Mouse (Mus musculus) hematopoietic stem cell, adult 5-6 weeks (primary cell): ENCODE measurements around the gene Cisd3. TPM values are rescaled to one million over a fixed set of nuclear protein-coding genes. Genes with fewer than 3 reads are reported as not detected.

Source experiments
- ATAC-seq, 2 experiments: fragments of 125-278 bp in 1 of 2; replicated peaks in 1 of 2; 2 replicates each; pipeline ENCODE4 v1.8.0; 2016 to 2017; ENCODE audit warnings: inconsistent platforms in 2 of 2, mild to moderate bottlenecking in 2 of 2, moderate number of reproducible peaks in 2 of 2, low read depth in 1 of 2, moderate TSS enrichment in 1 of 2; ENCODE audit not compliant: low FRiP score in 2 of 2, poor library complexity in 2 of 2, severe bottlenecking in 2 of 2, insufficient read depth in 1 of 2, low TSS enrichment in 1 of 2
- total RNA-seq: library from RNA; stranded (forward); fragments of 172-1452, 232-1000 nt; gene quantifications from 2 replicates; pipeline ENCODE4 v1.2.3, GENCODE M21; 2017

The Cisd3 gene
- total RNA-seq, 1 experiment from 2014 or later: 4.8 TPM

GRCm38 (mm10) chr11:97660734-97661647 lies 24.6 kb upstream of the Cisd3 start:
- ATAC-seq: no peak

GRCm38 (mm10) chr11:97661648-97662133 lies 23.9 kb upstream of the Cisd3 start:
- no peak for ATAC-seq

GRCm38 (mm10) chr11:97662207-97662892 lies 23.3 kb upstream of the Cisd3 start:
- ATAC-seq: no peak

DNA sequence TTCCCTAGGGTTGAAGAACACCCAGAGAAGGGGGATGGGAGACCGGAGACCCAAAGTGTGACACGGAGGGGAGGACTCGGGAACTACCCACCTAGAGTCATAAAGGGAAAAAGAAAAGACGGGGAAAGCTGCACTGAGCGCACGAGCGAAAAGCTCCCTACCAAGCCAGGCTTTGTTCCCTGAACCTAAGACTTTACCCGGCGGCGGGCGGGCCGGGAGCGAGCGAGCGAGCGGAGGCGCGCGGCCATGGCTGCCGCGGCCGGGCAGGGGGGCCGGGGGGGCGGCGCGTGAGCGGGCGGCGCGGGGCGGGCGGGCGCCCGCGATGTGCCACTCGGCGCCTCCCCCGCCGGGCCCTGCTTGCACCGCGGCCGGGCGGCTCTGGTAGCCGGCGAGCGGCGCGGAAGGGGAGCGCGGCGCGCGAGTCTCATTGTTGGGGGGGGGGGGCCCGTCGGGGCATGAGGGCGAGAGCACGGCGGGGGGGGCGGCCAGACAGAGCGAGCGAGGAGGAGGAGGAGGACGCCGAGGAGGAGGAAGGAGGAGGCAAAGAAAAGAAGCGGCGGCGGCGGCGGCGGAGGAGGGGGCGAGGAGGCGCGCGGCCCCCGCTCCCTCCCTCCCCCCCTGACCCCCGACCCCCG lies 22.6 kb upstream of the Cisd3 start, which contains the start of gene Mllt6:
TSS of gene Mllt6 (plus strand) at position 522 of the 635 bp plus-strand sequence.
- no peak for ATAC-seq

DNA sequence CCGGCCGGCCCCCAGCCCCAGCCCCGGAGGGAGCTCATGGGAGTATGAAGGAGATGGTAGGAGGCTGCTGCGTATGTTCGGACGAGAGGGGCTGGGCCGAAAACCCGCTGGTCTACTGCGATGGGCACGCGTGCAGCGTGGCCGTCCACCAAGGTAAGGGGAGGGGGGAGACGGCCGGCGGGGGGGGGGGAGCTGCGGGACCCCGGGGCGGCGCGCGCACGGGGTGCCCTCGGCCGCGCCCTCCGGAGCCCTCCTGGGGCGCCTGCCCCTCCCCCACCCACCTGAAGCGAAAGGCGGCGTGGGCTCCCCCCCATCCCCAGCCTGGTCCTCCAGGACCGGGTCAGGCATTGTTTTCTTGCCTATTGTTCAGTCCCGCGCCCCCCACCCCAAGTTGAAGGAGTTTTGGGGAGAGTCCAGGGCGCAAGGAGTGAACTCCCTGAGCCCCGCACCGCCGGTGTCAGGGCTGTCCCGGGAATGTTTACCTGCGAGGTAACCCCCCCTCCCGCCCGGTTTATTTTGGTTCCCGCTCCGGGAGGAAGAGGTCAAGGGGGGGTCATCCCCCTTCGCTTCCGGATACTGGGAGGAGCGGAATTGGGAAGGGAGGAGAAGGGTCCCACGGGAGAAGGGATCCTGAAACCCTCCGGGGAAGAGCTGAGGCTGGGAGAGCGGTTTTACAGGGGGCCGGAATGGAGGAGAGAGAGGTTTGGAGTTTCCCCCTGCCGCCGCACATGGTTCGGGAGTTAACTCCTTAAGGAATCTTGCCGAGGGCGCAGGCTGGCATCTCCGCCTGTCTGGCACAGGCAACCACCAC lies 21.9 kb upstream of the Cisd3 start:
- no peak for ATAC-seq

DNA sequence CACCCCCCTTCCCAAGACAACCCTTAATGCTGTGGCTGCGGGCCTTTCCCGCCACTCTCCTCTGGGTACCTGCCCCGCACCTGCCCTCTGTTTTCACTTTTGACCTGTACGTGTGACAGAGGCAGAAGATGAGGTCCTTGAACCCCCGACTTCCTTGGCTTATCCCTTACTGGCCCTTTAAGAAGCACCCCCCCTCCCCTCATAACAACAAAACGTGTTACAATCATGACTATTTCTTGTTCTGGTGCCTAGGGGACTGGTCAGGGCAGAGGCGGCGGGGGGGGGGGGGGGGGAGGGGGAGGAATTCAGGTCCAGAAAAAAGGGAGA lies 21.3 kb upstream of the Cisd3 start:
- ATAC-seq: no peak

- ATAC-seq: no peak
These were observed 20.8 kb upstream of the Cisd3 start for GRCm38 (mm10) chr11:97664771-97665240.

GRCm38 (mm10) chr11:97665431-97665830 lies 20.2 kb upstream of the Cisd3 start:
- ATAC-seq: no peak

DNA sequence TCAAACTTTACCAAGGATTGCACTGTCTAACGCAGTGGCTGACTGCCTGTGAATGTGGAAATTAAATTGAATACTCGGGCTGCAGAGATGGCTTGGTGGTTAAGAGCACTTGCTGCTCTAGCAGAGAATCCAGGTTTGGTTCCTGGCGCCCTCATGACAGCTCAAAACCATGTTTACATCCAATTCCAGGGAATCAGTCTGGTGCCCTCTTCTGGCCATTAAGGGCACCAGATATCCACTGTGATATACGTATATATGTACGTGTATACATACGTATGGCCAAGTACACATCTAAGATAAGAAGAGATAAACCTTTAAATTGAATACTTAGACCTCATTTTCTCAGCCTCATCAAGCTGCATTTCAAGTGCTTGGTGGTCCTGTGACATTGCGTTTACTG lies 19.4 kb upstream of the Cisd3 start:
- no peak for ATAC-seq

DNA sequence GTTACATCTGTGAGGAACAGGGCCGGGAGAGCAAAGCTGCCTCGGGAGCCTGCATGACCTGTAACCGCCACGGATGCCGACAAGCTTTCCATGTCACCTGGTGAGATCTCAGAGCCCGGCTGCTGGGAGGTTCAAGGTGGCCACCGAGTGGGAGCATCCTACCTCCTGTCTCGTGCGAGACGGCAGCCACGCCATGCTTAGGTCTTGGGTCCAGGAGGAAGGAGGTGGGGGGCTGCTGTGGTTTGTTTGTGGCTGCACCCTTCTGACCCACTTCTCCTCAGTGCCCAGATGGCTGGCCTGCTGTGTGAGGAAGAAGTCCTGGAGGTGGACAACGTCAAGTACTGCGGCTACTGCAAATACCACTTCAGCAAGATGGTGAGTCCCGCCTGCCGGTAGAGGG lies 18.8 kb upstream of the Cisd3 start:
- no peak for ATAC-seq

DNA sequence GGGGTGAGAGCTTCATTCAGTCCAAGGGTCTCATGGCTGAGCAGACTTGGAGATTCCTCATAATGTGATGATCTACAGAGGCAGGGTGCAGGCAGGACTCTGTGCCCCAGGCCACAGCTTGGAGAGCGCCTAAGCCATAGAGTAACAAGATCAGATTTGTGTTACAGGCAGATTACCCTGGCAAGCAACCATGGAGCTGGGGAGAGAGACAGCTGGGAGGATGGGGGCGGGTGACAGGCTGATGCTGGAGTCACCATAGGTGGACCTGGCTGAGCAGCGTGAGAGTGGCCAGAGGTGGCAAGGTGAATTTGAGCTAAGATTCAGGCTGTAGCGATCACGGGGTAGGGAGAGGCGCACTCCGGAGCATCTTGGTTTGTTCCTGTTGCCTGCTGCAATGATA lies 17.5 kb upstream of the Cisd3 start:
- ATAC-seq: no peak

DNA sequence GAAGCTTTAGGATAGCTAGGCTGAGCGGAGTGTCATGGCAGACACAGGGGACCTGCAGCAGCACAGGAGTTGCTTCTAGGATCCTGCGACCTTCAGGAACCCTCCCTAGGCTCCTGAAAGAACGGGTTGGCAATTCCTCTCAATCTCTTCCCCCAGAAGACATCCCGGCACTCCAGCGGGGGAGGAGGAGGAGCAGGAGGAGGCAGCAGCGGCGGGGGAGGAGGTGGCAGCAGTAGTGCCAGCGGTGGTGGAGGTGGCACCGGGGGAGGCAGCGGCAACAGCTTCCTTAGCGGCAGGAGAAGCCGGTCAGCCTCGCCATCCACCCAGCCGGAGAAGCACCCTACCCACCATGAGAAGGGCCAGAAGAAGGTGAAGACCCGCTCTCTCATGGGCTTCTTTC lies 16.4 kb upstream of the Cisd3 start:
- ATAC-seq: no peak

DNA sequence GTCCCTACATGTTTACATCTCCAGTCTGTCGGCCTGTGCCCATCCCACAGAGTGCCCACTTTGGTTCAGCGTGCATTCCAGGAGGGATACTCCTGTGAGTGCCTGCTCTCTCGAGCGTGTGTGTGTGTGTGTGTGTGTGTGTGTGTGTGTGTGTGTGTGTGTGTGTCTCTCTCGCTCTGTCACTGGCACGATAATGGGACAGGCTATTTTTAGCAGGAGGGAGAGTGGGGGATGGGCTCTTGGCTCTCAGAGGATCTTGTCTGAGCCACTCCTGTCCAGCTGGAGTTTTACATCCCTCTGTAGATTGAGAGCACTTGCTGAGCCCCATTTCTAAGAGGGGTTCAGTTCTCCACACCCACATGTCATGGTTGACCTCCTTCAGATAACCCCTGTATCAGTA lies 15.8 kb upstream of the Cisd3 start:
- no peak for ATAC-seq

DNA sequence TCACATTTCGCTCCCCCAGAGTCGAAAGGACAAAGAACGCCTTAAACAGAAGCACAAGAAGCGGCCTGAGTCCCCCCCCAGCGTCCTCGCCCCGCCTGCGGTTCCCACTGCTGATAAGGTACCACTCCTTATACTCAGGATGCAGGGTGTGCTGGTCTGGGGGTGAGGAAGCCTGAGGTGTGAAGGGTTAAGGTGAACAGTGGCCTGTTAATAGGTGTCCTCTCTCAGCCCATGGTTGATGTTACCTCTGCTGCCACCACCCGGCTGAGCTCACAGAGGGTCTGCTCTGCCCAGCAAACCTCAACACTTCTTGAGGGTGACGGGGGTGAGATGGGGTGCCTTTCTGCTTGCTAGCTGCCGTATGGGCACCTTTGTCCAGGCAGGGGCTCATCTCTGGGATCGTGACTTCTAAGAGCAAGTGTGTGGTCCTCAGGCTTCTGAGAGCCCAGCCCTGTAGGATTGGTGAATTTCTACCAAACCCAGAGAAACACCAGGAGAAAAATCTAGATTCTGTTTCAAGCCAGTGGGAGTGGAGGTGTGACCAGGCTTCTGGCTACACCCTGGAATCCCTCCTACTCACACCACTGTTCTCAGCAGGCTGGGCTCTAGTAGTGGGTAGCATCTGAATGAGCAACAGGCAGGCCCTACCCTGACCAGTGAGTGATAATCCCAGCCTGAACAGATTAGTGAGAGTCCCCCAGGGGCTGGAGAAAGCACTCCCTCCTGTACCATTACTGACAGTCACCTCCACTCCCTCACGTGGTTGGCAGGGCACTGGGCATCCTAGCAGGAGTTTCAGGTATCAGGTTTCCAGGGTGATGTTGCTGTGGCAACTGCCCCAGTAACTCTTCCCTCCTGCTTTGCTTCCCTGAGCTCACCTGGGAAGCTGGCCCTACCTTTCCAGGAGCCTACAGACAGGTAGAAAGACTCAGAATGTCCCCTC lies 15.1 kb upstream of the Cisd3 start:
- no peak for ATAC-seq

GRCm38 (mm10) chr11:97671177-97671527 lies 14.5 kb upstream of the Cisd3 start:
- no peak for ATAC-seq

DNA sequence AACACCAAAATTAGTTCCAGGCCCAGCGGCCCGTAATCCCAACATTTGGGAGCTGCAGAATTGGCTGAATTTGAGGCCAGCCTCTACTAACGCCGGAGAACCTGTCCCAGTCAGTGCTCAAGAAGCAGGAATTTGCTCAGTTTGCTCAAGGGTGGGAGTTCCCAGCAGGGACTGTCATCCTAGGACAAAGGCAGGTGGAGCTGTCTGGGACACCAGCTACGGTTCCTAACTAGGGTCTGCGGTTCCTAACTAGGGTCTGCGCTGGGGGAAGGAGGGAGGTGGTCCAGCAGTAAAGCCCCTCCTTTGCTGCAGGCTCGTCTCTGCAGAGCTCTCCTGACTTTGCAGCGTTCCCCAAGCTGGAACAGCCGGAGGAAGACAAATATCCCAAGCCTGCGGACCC lies 12.5 kb upstream of the Cisd3 start:
- no peak for ATAC-seq
